Mouse (Mus musculus): Measurements from ENCODE around the gene 2210407C18Rik.
A peak's percentile ranks its signal among the peaks of the same experiment; 100 is the strongest.

2210407C18Rik gene

GRCm38 (mm10) chr11:58615975-58616374 lies at the start of gene 2210407C18Rik:
2210407C18Rik (minus strand) TSS chr11:58616075.
- DNase-seq, result no peak

- no peak for DNase-seq
Measured at GRCm38 (mm10) chr11:58658596-58658995, 42.7 kb upstream of the 2210407C18Rik start, which contains the start of gene Olfr322. Olfr322 (plus strand) TSS chr11:58658782.

- DNase-seq, result no peak
Measured at GRCm38 (mm10) chr11:58655151-58655550, 39.3 kb upstream of the 2210407C18Rik start.

DNA sequence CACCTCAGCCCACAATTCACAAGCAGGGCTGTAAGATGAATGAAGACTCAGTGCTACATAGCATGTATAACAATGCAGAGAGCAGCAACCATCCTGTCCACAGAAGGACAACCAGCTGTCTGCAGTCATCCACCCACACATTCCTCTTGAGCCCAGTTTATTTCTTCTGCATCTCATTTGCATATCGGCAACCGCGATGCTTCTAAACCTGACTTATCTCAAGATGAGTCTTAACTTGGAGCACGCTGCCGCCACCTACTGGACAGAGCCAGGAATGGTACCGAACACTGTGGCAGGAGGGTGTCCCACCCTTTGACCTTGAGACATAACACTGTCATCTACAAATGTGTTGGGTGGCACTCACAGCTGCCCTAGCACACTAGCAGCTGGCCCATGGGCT lies 27.5 kb upstream of the 2210407C18Rik start:
- DNase-seq, result peak; percentile 31

DNA sequence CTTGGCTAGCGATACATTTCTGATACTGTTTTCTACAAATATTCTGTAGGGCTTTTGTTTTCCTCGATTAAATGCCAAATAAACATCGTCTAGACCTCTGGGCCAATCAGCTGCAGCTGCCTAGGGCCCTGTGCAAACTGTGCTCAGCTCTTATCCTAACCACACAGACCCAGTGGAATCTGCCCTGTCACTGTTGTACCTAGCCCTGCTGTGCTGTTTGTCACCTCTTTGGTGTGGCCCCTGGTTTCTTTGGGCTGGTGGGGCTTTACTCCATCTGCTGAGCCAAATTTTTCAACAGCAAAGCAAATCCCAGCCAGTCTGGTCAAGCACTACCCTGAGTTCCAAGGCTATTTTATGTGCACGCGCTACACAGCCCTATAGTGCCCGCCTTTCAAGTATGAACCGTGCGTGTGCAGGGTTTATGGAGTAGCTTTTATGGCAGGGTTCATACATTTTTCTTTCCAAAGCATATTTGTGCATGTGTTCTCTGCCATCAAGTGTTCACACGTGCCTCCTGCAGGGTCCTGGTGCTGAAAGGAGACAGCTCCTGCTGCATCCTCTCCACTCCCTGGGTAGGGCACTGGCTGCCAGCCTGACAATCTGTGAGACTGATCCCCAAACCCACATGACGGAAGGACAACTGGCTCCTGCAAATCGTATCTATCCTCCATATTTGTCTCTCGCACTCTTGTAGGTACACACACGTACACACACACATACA lies 25.9 kb upstream of the 2210407C18Rik start:
- DNase-seq, result no peak

- DNase-seq, result no peak
Measured at GRCm38 (mm10) chr11:58641057-58641456, 25.2 kb upstream of the 2210407C18Rik start.

GRCm38 (mm10) chr11:58640272-58640867 lies 24.5 kb upstream of the 2210407C18Rik start, which contains the start of gene Trim58:
Trim58 (plus strand) TSS chr11:58640465.
- DNase-seq, result no peak

DNA sequence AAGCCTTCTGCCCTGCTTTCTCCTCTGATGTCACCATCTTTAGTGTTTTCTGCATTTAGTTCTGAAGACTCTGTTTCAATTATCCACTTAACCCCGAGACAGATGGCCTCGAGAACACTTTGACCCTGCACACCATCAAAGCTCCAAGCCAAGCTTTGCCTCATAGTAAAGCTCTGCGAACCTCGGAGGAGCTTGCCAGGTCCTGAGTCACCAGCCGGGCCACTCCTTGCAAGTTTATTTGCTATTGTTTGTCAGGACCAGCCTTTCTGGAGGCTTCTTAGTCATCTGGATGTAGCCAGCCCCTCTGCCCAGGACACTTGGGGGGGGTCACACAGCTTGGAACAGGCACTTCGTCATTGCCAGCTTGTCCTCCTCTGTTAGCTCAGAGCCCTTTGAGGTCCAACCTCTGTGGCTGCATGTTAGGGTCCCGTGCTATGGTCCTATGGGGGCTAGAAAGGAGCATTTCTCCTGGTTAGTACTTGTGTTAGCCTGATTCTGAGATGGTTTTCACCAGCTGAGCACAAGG lies 22.4 kb upstream of the 2210407C18Rik start:
- peak; percentile 1 for DNase-seq

- peak; percentile 30 for DNase-seq
Measured at GRCm38 (mm10) chr11:58636376-58636977, 20.6 kb upstream of the 2210407C18Rik start.

- DNase-seq, result no peak
Measured at GRCm38 (mm10) chr11:58634878-58635277, 19.0 kb upstream of the 2210407C18Rik start.

DNA sequence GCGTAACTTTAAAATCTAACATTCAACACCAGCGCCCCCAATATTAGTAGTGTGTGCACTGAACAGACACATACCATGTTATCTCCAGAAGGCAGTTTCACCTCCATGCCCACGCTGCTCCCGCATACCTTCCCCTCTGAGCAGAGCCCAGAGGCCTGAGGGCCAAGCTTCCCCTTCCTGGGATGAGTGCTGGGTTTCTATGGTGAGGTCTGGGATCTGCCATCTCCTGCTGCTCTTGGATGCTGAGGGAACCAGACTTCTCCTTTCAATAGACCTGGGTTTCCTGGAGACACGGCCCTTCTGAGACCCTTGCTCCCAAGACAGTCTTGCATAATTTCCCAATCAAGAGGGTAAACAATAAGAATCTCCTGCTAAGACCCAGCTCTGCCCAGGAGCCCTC lies 14.5 kb upstream of the 2210407C18Rik start, which contains the start of gene Olfr323:
Gene Olfr323, minus strand, starts transcription at position 101 of the 400 bp plus-strand sequence.
- DNase-seq, result no peak

GRCm38 (mm10) chr11:58626146-58626545 lies 10.3 kb upstream of the 2210407C18Rik start:
- DNase-seq, result no peak

GRCm38 (mm10) chr11:58618793-58619192 lies 2.9 kb upstream of the 2210407C18Rik start:
- DNase-seq, result no peak

DNA sequence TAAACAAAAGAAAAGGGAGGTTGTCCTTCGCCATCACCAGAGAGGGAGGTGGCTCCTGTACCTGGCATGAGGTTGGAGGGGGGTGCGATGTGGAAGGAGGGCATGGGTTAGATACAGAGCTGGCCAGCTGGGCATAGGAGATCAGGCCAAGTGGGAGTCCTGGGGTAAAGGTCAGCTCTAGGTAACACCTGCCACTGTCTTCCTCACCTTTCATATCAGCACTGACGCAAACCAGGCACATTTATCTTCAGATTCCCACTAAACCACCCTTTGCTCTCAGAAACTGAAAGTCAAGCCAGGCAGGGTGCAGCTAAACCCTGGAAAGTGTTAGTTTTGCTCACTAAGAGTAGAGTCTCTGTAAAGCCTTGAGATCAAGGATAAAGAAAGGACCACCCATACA lies 2.5 kb upstream of the 2210407C18Rik start:
- no peak for DNase-seq

DNA sequence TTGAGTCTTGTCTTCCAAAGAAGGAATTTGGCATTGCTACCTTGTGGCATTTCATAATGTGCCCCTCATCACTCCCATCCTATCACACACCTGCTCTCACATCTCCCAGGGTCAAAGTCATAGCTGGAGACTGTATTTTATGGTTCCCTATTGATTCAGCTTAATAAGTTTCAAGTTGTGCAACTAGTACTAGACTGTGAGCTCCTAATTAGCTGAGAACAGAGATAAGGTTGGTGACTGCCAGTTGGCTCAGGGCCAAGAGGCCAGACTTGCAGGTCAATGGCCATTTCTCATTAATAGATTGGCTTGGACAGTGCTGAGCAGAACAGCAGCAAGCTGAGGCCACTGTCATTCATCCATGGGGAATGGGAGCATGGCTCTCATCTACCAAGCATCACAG lies 1.3 kb downstream of the 2210407C18Rik start:
- peak; percentile 15 for DNase-seq

DNA sequence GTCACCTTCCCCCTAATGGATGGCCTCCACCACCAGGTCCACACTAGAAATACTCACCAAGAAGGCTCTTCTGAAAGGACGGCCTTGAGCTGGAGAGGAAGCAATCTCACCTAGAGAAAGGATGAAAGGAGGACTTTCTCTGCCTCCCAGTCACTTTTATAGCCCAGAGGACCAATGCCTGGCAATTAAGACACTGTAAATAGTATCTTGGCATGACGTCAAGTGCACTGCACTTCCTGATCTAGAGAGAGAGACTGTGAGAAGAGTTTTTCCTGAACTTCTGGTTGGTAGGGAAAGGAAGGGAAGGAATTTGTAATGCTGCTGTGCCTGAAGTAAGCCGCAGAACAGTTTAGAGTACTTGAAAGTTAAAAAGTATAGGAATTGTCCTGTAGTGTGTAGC lies 2.5 kb downstream of the 2210407C18Rik start:
- no peak for DNase-seq

DNA sequence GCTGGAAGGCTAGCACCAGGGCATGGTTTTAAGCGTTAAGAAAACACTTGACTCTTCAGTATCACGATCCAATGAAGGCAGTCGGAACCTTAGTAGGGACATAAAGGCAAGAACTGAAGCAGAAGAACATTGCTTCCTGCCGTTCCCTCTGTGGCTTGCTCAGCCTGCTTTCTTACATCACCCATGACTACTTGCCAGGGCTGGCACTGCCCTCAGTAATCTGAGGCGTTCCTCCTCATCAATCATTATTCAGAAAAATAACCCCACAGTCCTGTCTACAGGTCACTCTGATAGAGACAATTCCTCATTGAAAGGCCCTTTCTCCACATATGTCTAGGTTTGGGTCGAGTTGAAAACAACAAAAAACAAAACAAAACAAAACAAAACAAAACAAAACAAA lies 8.8 kb downstream of the 2210407C18Rik start:
- no peak for DNase-seq

- DNase-seq, result no peak
Measured at GRCm38 (mm10) chr11:58606177-58606919, 9.5 kb downstream of the 2210407C18Rik start.

DNA sequence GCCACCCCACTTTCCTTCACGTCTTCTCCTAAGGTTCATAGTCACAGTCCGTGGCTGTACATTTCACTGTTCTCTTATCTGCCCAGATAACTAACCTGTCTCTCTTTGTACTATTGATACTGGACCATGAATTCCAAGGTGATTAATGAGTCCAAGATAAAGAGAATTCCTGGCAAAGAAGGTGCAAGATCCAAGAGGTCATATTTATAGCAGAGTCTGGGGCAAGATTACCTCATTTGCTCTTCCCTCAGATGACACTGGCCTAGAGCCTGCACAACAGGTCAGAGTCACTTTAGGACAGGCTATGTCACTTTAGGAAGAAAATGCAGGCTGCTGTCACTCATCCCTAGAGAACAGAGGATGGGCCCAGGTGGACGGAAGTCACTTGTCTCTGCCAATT lies 10.6 kb downstream of the 2210407C18Rik start:
- DNase-seq, result no peak

GRCm38 (mm10) chr11:58604688-58605087 lies 11.2 kb downstream of the 2210407C18Rik start:
- DNase-seq, result no peak

- no peak for DNase-seq
Measured at GRCm38 (mm10) chr11:58602800-58603560, 12.9 kb downstream of the 2210407C18Rik start.

DNA sequence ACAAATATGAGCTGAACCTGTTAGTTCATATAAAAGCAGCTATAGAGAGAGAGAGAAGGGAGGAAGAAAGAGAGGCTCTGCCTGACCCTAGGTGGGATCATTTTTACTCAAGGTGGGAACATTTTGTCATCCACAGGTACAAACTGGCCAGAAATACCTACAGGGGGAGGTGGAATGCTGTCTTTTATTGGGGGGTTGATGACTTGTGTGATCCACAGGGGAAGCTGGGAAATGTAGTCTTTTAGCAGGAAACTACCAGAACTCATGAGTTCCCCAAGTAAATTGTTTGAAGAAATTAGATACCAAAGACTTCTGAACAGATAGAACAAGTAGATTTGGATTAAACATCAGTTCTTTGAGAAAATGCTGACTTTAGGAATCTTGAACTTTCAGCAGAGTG lies 13.8 kb downstream of the 2210407C18Rik start:
- DNase-seq, result no peak
